Mouse (Mus musculus) hindbrain, postnatal 0 days (tissue): Measurements from ENCODE around the gene Pitpnc1. TPM values are rescaled to one million over a fixed set of nuclear protein-coding genes. Genes with fewer than 3 reads are reported as not detected.

Experiments
- ATAC-seq: fragments of 200-750 bp; cut with Nextera tagmentation; 2 replicates; pipeline ENCODE4 v1.8.0; 2017; ENCODE audit warnings: mild to moderate bottlenecking, moderate TSS enrichment, moderate library complexity
- DNase-seq: peaks from one replicate; pipeline ENCODE4 v3.0.0-alpha.2; 2015; ENCODE audit warnings: low spot score
- H3K27ac ChIP-seq: fragments of 300-500 bp; sonication (generic); 2 replicates; pipeline ENCODE4 v1.5.1; 2014; ENCODE audit warnings: mild to moderate bottlenecking
- H3K27me3 ChIP-seq: fragments of 300-500 bp; sonication (generic); 2 replicates; pipeline ENCODE4 v1.6.1; 2014; ENCODE audit warnings: low read length, mixed read lengths; ENCODE audit not compliant: insufficient read depth
- H3K36me3 ChIP-seq: fragments of 300-500 bp; sonication (generic); 2 replicates; pipeline ENCODE4 v1.6.1; 2014; ENCODE audit warnings: low read length, mixed read lengths; ENCODE audit not compliant: insufficient read depth
- H3K4me1 ChIP-seq: fragments of 300-500 bp; sonication (generic); 2 replicates; pipeline ENCODE4 v1.6.1; 2014; ENCODE audit warnings: antibody characterized with exemption, low read length, mixed read lengths; ENCODE audit not compliant: insufficient read depth
- H3K4me2 ChIP-seq: fragments of 300-500 bp; sonication (generic); 2 replicates; pipeline ENCODE4 v1.6.1; 2014; ENCODE audit warnings: low read depth, mild to moderate bottlenecking, low read length, moderate library complexity, mixed read lengths
- H3K4me3 ChIP-seq: fragments of 300-500 bp; sonication (generic); 2 replicates; pipeline ENCODE4 v1.5.1; 2014; ENCODE audit warnings: low read length
- H3K9ac ChIP-seq: fragments of 300-500 bp; sonication (generic); replicated peaks from 2 replicates; pipeline ENCODE4 v1.6.1; 2014; ENCODE audit warnings: mild to moderate bottlenecking, low read length, moderate library complexity, mixed read lengths
- H3K9me3 ChIP-seq: fragments of 300-500 bp; sonication (generic); 2 replicates; pipeline ENCODE4 v1.6.1; 2016; ENCODE audit warnings: low read length, mixed read lengths
- CTCF ChIP-seq: IDR thresholded peaks from 2 replicates; pipeline ENCODE4 v1.5.1; 2016; ENCODE audit warnings: antibody characterized with exemption, control low read depth, low read depth
- WGBS: fragments of 180-500 bp; shearing (Covaris S2); extraction: QIAGEN DNeasy Blood & Tissue Kit; methylation state at CpG from one replicate; pipeline ENCODE4 v1.1.7; 2014; 5-methylcytosine and 5-hydroxymethylcytosine counted together
- polyA plus RNA-seq: library from polyadenylated mRNA; unstranded; fragments of >200 nt; fragmentation: Nextera tagmentation; extraction: Ambion mirVana; gene quantifications from 2 replicates; pipeline ENCODE4 v1.2.1, GENCODE M21; 2015
- total RNA-seq: library from RNA; depleted of rRNA; stranded (reverse); fragments of >200 nt; gene quantifications from 2 replicates; pipeline ENCODE4 v1.2.3, GENCODE M21; 2014

Gene Pitpnc1
- total and polyA plus RNA-seq, 2 experiments from 2014 or later = 42.2 to 43.6 TPM

DNA sequence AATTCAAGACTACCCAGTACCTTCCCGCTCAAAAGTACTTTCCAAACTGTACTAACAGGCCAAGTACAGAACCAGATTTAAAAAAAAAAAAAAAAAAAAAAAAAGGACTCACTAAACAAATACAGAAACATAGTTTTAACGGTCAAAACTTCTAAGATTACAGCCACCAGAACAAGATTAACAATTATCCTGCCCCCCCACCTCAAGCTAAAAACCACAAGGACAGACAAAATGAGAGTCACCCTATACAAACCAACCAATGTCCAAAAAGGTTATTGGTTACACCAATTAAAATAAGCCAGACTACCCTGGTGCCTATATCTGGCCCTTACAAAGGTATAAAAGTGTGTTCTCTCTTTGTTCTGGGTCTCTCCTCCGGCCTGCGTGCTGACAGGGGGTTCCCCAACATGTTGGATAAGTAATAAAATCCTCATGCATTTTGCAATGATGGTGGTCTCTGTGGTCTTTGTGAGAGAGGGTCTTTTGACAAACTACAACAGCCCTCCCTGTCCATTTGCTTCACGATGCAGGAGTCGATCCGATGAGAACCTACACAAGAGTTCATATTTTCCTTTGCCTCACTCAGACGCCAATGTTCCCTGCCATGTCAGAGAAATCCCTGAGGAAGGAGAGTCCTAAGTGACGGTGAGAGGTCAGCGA, 54.5 kb downstream of the Pitpnc1 start:
- 37% methylated on average over 10 of the region's 10 CpGs for WGBS
- TF ChIP-seq CTCF = no peak
- Histone ChIP-seq H3K4me1 (0 out of 2 replicates have a peak, but pooled peaks cover 16% of the 10 kb centered on the region), H3K9me3 (no peaks in the 10 kb centered on the region), H3K27me3 (no peaks in the 10 kb centered on the region), H3K36me3 (no peaks in the 10 kb centered on the region), H3K9ac (no peak overlapping the region), H3K4me2 (peak overlapping the region; percentile 8), H3K4me3 (no peak overlapping the region), H3K27ac (peak overlapping the region; percentile 75)
- DNase-seq (no peak), ATAC-seq (no peak)

DNA sequence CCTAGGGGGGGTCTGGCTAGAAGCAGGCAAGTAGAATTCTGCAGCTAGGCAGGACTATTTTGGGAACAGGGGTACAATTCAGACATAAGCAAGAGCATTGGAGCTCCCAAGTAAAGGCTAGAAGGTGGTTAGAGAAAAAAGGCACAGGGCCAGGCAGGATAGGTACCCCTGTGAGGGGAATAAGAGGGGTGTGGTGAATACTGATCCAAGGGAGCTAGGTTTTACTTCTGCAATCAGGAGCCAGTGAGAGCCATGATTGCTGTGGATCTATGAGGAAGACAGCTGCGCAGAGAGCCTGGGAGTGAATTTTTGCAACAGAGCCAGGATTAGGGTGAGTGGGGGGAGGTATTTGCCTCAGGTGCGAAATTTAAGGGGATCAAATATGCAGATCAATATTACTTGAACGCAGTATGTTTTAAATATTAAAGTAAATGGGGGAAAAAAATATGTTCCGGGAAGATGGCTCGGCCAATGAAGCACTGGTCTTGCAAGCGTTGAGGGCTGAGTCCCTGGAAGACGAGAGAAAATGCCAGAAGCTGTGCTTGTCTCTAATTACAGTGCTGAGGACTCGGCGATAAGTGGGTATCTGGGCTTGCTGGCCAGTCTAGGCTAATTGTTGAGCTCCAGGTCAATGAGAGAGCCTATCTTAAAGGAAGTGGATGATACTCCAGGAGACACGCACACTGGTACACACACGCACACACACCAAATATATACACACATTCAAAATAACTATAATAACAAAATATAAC, 55.3 kb downstream of the Pitpnc1 start:
- Histone ChIP-seq H3K27ac (no peak overlapping the region; the same call in 1 of the 2 replicates), H3K4me2 (no peak overlapping the region), H3K9ac (no peak overlapping the region), H3K27me3 (no peaks in the 10 kb centered on the region), H3K4me1 (0 out of 2 replicates have a peak, but pooled peaks cover 16% of the 10 kb centered on the region), H3K36me3 (no peaks in the 10 kb centered on the region), H3K4me3 (no peak overlapping the region), H3K9me3 (no peaks in the 10 kb centered on the region)
- TF ChIP-seq CTCF = no peak
- DNase-seq (no peak), ATAC-seq (no peak)
- WGBS = 66% methylated on average over 11 of the region's 11 CpGs

DNA sequence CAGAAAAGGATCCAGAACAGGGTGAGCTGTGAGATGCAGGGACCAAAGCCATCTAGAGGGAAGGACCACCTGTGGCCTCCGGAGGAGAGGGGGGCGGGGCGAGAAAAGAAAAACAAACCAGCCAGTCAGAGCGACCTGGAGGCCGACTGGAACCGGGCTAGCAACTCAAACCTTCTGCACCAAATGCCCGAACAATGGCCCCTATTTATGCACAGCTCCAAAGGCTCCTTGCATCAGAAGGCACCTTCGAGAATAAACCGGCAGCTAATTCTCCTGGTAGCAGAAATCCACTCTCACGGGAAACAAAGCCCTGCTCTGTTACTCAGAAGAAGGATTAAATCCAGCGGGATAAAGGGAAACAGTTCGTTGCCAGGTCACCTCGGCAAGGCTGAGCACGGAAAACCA, 57.2 kb downstream of the Pitpnc1 start:
- Histone ChIP-seq H3K4me3 (peak overlapping the region; percentile 22), H3K9me3 (no peaks in the 10 kb centered on the region), H3K27me3 (no peaks in the 10 kb centered on the region), H3K27ac (peak overlapping the region; percentile 67), H3K4me1 (0 out of 2 replicates have a peak, but pooled peaks cover 16% of the 10 kb centered on the region), H3K4me2 (peak overlapping the region; percentile 54), H3K36me3 (no peaks in the 10 kb centered on the region), H3K9ac (peak overlapping the region; percentile 43; the same call in 1 of the 2 replicates)
- peak; percentile 80 for ATAC-seq
- DNase-seq = peak; percentile 63
- no peak for TF ChIP-seq CTCF
- 1% methylated on average over 14 of the region's 14 CpGs for WGBS

DNA sequence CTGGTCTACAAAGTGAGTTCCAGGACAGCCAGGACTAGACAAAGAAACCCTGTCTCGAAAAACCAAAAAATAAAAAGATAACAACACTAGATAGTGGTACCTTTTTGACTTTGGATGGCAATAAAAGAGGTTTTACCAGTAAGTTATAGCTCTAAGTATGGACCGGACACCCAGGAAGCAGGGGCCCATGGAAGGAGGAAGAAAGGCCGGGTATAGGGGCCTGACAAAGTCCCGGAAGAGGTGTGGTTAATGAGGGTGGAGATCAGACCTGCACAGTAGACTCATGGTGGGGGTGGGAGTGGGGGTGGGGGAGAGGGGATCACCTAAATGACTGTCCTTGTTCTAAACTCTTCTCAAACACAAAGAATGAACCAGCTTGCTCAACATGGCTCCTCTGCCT, 58.4 kb downstream of the Pitpnc1 start:
- TF ChIP-seq CTCF = no peak
- Histone ChIP-seq H3K27me3 (no peaks in the 10 kb centered on the region), H3K36me3 (no peaks in the 10 kb centered on the region), H3K27ac (no peak overlapping the region), H3K9ac (no peak overlapping the region), H3K4me1 (0 out of 2 replicates have a peak, but pooled peaks cover 13% of the 10 kb centered on the region), H3K4me2 (no peak overlapping the region), H3K4me3 (no peak overlapping the region), H3K9me3 (no peaks in the 10 kb centered on the region)
- DNase-seq = no peak
- ATAC-seq = no peak
- 94% methylated on average over 4 of the region's 4 CpGs for WGBS

DNA sequence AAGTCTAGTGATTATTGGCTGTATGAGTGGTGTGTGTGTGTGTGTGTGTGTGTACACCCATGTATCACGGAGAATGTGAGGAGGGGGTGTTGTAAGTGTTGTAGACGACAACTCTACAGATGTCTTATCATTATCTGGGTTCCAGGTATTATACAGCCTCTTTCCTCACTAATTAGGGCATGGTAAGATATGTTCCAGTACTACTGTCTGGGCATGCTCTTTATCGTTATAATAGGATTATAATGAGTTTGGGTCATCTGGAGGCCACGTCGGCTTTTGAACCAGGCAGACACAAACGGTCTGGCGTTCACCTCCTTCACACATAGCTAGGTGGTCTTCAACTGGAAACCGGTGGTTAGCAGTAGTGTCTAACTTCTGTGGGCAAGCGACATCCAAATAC, 58.9 kb downstream of the Pitpnc1 start:
- no peak for TF ChIP-seq CTCF
- Histone ChIP-seq H3K27me3 (no peaks in the 10 kb centered on the region), H3K9ac (no peak overlapping the region), H3K27ac (0 out of 2 replicates have a peak overlapping the region, but pooled peaks have one; percentile 15), H3K36me3 (no peaks in the 10 kb centered on the region), H3K4me2 (no peak overlapping the region), H3K4me3 (no peak overlapping the region), H3K9me3 (no peaks in the 10 kb centered on the region), H3K4me1 (0 out of 2 replicates have a peak, but pooled peaks cover 9% of the 10 kb centered on the region)
- ATAC-seq = no peak
- 75% methylated on average over 9 of the region's 9 CpGs for WGBS
- DNase-seq = no peak

DNA sequence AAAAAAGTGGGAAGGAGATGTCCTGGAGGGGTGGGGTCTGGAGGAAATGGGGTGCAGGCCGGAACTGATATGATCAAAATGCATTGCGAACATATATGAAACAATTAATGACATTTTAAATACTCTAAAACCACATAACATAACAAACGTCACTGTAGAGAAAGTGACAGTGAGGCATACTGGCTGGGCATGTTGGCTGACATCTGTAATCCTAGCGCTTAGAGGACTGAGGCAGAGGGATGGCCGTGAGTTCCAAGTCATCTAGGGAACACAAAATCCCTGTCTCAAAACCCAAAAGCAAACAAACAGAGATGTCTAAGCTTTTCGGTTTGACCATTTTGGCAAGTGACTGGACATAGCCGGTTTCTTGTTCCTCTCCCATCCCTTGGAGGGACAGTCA, 59.7 kb downstream of the Pitpnc1 start:
- no peak for ATAC-seq
- no peak overlapping the region for H3K9ac ChIP-seq
- H3K4me3 ChIP-seq = no peak overlapping the region
- H3K4me1 ChIP-seq = 0 out of 2 replicates have a peak, but pooled peaks cover 9% of the 10 kb centered on the region
- no peak overlapping the region for H3K4me2 ChIP-seq
- H3K36me3 ChIP-seq = no peaks in the 10 kb centered on the region
- H3K9me3 ChIP-seq = no peaks in the 10 kb centered on the region
- no peak for DNase-seq
- no peak for TF ChIP-seq CTCF
- no peaks in the 10 kb centered on the region for H3K27me3 ChIP-seq
- H3K27ac ChIP-seq = no peak overlapping the region
- 80% methylated on average over 7 of the region's 7 CpGs for WGBS
